Mouse (Mus musculus): ENCODE data around the gene Cpne2.

The Cpne2 gene

DNA sequence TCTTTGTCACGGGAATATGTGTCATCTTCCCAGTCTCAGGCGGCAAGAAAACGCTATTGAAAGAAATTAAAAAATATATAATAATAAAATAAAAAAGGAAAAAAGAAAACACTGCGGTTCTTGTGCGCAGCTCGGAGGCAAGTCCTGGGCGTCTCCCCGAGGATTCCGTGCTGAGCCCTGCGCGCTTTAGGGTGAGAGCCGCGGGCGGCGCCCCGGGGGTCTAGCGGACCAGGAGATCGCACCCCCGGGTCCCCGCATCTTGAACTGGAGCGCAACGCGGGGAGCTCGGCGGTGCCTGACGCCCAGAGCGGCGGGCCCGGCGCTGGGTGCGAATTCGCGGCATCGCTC, 291 bp upstream of the Cpne2 start:
- in situ Hi-C loops (cut with MboI; ENCODE audit: low sequenced_read_pairs): no loop called here

- in situ Hi-C loops (cut with MboI; ENCODE audit: low sequenced_read_pairs): no loop called here
Observed at GRCm38 (mm10) chr8:94534612-94535011, 1.8 kb downstream of the Cpne2 start.

DNA sequence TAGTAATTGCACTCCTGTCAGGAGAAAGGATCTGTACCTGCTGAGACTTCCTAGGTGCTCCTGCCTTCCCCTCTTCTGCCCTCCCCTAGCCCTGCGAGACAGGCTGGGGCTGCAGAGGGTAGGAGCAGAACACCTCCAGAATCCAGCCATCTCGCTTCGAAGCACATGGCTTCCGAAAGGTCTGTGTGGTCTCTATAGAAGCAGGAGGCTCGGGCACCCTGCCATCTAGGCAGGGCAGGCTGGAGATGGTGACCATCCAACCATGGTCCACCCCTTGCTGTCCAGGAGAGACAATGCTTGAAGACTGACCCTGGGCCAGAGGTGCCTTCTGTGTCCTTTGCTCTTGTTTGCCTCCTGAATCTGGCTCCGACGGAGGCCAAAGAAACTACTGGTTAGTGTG, 2.8 kb downstream of the Cpne2 start:
- in situ Hi-C loops (cut with MboI; ENCODE audit: low sequenced_read_pairs): no loop called here

GRCm38 (mm10) chr8:94537456-94537855, 4.7 kb downstream of the Cpne2 start:
- in situ Hi-C loops (cut with MboI; ENCODE audit: low sequenced_read_pairs): no loop called here

GRCm38 (mm10) chr8:94540025-94540424, 7.2 kb downstream of the Cpne2 start:
- in situ Hi-C loops (cut with MboI; ENCODE audit: low sequenced_read_pairs): no loop called here

- in situ Hi-C loops (cut with MboI; ENCODE audit: low sequenced_read_pairs): no loop called here
Observed at GRCm38 (mm10) chr8:94540889-94541795, 8.4 kb downstream of the Cpne2 start.

- in situ Hi-C loops (cut with MboI; ENCODE audit: low sequenced_read_pairs): no loop called here
Observed at GRCm38 (mm10) chr8:94543981-94544380, 11.2 kb downstream of the Cpne2 start.

DNA sequence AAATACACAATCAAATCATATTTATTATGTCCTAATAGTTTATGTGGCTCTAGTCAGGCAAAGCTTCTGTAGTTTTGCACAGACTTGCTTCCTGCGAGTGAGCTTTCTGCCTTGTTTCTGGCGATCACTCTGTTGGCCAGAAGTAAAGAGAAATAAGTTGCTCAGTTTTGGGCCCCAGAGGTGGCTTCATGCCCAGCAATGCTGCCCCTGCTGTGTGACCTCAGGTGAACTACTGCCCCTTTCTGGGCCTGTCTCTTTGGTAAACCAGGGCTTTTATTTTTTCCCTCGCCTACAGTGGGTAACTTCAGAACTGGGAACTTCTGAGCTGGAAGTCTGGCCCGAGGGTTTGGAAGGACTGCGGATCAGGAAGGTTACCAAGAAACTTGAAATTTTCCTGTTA, 16.3 kb downstream of the Cpne2 start:
- in situ Hi-C loops (cut with MboI; ENCODE audit: low sequenced_read_pairs): no loop called here

DNA sequence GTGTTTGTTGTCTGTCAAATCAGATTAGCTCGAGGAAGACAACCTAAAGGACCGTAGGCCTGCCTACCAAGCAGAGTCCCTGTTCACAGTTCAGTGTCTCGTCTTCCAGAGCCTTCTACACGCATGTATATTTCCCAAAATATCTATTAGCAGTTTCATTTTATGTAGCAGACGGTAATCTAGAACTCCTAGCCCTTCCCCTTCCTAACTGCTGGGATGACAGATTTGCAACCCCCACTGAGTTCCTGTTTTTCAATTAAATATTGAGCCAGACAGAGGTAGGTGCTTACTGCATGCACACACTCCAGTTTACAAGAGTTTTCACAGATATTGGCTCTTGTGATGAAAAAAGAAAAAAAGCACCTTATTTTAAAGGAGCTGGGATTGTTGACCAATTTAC, 16.7 kb downstream of the Cpne2 start:
- in situ Hi-C loops (cut with MboI; ENCODE audit: low sequenced_read_pairs): no loop called here

- in situ Hi-C loops (cut with MboI; ENCODE audit: low sequenced_read_pairs): no loop called here
Observed at GRCm38 (mm10) chr8:94549998-94550397, 17.2 kb downstream of the Cpne2 start.

GRCm38 (mm10) chr8:94551471-94552422, 19.0 kb downstream of the Cpne2 start:
- in situ Hi-C loops (cut with MboI; ENCODE audit: low sequenced_read_pairs): no loop called here

- in situ Hi-C loops (cut with MboI; ENCODE audit: low sequenced_read_pairs): no loop called here
Observed at GRCm38 (mm10) chr8:94552696-94553095, 19.9 kb downstream of the Cpne2 start.

GRCm38 (mm10) chr8:94557281-94557680, 24.5 kb downstream of the Cpne2 start:
- in situ Hi-C loops (cut with MboI; ENCODE audit: low sequenced_read_pairs): no loop called here

DNA sequence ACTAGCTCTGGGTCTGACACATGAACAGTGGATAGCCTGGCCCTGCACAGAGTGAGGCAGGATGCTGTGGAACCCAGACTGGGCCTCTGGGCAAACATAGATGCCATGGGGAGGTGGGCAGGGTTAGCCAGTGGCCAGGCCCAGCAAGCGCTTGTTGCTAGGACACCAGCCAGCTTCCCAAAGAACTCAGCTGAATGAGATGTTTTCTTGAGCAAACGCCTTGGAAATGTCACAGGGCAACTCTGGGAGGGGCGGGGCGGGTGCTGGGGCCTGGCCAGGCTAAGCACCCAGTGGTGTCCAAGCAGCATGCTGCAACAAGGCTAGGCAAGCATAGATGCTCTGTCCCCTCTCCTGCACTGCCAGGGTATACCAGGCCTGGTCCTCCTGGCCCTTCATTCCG, 28.5 kb downstream of the Cpne2 start:
- in situ Hi-C loops (cut with MboI; ENCODE audit: low sequenced_read_pairs): no loop called here

GRCm38 (mm10) chr8:94564421-94564820, 31.6 kb downstream of the Cpne2 start:
- in situ Hi-C loops (cut with MboI; ENCODE audit: low sequenced_read_pairs): no loop called here

DNA sequence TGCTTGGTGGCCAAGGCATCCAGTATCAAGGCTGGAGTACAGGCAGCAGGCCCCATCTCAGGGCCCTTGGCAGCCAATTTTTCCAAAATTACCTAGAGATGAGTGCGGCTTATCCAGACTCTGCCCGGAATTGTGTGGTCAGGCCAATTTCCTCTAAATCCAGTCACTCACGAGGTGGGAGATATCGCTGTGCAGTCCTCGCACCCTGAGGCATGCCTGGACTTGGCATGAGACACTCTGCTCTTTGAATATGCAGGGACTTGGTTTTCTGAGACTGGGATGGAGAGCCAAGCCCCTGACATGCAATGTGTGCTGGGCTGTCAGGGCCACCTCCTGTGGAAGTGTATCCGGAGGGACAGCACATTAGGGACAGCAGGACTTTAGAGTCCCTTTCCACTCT, 33.2 kb downstream of the Cpne2 start:
- in situ Hi-C loops (cut with MboI; ENCODE audit: low sequenced_read_pairs): no loop called here

DNA sequence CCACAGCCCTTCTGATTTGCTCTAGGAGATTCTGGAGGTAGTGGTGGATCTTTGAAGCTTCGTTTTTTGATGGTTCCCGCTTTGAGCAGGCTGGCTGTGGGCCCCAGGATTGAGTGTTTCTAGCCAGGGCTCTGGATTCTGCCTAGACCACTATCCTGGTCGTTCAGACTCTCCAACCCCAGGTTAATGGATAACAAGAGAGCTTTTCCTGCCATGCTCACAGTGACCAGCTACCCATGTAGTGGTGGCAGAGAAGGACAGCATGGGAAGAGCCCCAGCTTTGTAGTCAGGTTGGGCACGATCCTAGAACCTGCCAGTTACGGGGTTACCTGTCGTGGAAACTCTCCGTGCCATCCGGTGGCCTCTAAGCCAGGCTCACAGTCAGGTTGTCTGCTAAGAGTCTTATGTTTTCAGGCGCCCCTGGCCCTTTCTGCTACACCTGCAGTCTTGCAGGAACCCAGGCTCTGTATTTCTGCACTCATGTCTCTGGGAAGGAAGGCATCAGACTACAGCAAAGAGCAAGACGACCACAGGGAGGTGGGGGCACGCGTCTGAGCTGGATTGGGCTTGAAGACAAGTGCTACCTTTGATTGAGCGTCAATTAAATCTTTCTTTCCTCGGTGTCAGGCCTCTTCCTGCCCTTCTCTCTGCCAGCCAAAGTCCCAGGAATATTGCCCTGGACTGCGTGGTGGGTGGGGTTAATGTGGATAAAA, 33.8 kb downstream of the Cpne2 start:
- in situ Hi-C loops (cut with MboI; ENCODE audit: low sequenced_read_pairs): no loop called here

DNA sequence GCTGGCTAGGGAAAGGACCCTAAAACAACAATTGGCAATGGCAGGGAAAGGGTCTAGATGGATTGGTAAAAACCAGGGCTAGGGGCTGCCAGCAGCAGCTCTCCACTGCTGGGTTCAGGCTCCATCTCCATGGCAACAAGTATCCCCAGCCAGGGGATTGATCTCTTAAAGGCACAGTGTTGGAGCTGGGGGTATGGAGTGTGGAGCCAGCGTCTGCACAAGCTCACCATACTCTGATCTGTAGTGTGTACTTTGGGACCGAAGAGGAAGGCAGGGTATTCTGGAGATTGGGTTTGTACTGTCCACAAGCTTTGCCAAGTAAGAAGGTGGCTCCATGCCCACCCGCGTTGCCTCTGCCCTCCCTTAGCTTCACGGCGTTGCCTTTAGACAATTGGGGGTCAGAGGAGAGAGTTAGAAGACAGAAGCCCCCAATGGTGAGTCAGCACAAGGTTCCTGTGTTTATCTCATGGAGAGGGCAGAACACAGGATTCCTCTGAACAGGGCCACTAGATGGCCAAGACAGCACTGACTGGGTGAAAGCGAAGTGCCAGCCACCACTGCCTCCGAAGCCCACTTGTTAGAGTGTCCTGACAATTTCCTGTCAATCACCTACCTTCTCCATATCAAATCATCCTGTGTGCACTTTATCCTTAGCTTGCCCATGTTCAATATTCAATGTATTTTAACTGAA, 34.5 kb downstream of the Cpne2 start:
- in situ Hi-C loops (cut with MboI; ENCODE audit: low sequenced_read_pairs): no loop called here

- in situ Hi-C loops (cut with MboI; ENCODE audit: low sequenced_read_pairs): no loop called here
Observed at GRCm38 (mm10) chr8:94568098-94568497, 35.3 kb downstream of the Cpne2 start.

- in situ Hi-C loops (cut with MboI; ENCODE audit: low sequenced_read_pairs): no loop called here
Observed at GRCm38 (mm10) chr8:94569419-94569818, 36.6 kb downstream of the Cpne2 start.

DNA sequence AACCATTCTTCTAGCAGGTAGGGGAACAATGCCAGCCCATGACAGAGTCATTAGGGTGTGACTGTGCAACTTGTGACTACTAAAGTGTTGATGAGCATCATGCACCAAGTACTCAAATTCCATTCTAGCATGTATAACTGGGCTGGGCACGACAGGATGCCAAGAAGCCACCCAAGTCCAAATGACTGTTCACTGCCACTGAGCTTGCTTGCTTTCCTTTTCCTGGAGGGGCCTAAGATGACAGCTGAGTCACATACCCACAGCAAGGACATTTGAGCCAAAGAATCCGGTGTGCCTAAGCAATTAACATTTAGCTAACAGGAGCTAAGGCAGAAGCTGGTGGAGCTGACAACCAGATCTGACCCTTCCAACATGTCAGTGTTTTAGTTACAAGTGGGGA, 39.1 kb downstream of the Cpne2 start:
- in situ Hi-C loops (cut with MboI; ENCODE audit: low sequenced_read_pairs): no loop called here

Measured in CH12F3 (cell line).